Mouse (Mus musculus): ENCODE measurements around the gene Ptpro. TPM values are rescaled to one million over a fixed set of nuclear protein-coding genes. Genes with fewer than 3 reads are reported as not detected.
"Not testable (repeated sequence)": the region's sequence is repeated elsewhere in the genome, so short reads cannot be mapped to it uniquely, and the experiment has no call there.

Gene Ptpro
- total RNA-seq, 4 experiments from 2014 or later, result 1.6 to 3.4 (median 2.1) TPM

GRCm38 (mm10) chr6:137456064-137456463 lies 203.9 kb downstream of the Ptpro start:
- no peak for DNase-seq (ENCODE audit: low spot score)

- DNase-seq (ENCODE audit: low spot score), result peak; percentile 53
Observed at GRCm38 (mm10) chr6:137457210-137457609, 205.1 kb downstream of the Ptpro start.

DNA sequence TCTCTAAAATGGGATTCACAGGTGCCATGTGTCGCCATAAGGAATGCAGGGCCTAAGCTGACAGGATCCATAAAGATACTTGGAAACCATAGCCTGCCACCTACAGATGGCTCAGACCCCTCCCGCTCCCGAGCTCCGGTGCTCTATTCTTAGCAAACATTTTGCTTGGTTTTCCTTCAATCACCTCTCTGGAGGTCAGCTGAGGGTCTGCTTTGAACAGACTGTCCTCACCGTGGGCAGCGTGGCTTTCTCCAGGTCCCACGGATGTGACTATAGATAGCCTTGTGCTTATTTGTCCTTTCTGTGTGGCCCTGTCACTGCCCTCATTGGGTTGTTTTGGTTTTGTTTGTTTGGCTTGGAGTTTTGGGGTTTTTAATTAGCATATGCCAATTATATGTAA lies 206.0 kb downstream of the Ptpro start:
- DNase-seq (ENCODE audit: low spot score), result no peak

DNA sequence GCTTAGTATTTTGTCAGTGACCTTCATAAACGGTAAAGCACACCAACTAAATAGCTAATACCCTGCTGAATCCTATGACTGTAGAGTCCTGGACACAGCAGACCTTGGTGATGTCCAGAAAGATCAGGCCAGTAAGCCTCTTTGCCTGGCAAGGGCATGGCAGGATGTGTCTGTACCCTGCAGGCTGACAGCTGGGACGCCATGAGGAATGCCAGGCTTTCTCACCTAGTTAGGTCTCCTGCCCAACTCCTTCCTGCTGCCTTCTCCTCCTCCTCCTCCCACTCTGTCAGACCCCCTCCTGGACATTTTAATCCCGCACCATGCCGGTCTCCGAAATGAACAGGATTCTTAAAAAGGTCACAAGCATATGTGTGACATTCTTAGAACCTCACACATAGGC lies 211.7 kb downstream of the Ptpro start:
- DNase-seq (ENCODE audit: low spot score), result no peak

GRCm38 (mm10) chr6:137465253-137465652 lies 213.1 kb downstream of the Ptpro start:
- peak; percentile 87 for DNase-seq (ENCODE audit: low spot score)

DNA sequence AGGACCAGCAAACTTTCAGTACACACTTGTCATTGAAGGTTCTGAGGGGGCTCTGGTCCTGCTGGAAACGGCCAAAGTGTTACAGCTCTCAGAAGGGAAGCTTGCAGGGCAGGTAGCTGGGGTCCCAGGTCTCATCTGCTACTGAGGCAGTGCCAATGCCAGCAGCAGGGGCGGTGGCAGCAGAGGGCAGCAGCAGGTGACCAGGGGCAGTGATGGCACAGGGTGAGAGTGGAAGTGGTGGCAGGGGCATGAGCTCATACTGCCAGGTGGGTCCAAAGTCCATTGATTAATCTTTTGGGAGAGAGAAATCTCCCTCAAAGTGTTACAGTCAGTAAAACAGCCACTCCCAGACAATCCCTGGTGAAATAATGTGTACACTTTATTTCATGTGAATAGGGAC lies 214.1 kb downstream of the Ptpro start:
- no peak for DNase-seq (ENCODE audit: low spot score)

GRCm38 (mm10) chr6:137467696-137468095 lies 215.6 kb downstream of the Ptpro start:
- DNase-seq (ENCODE audit: low spot score), result no peak

GRCm38 (mm10) chr6:137469541-137469940 lies 217.4 kb downstream of the Ptpro start:
- no peak for DNase-seq (ENCODE audit: low spot score)

DNA sequence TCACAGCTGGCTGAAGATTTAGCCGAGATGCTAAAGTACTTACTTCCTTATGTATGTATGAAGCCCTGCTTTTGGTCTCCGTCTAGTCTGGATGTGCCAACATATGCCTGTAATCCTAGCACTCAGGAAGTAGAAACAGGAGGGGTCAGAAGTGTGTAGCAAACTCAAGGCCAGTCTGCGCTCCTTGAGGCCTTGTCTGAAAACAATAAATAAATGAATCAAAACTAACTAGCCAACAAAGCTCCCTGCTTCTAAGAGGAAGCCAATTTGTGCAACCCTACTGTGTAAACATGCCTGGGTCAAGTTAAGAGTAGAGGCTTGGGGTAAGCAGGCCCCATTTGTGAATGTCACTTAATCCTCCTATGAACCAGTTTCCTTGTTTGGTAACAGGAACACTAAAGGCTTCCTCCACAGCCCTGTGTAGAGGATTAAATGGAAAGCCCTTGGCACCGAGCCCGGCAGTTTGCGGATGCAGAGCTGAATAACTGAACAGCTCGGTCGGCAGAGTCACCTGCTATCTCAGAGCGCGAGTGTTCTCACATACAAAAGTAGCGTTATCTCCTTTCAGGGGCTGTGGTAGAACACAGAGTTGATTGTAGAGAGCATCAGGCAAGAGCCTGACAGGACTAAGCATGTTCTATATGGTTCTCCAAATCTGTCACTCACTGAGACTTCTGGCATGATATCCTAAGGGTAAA lies 218.9 kb downstream of the Ptpro start:
- peak; percentile 88 for DNase-seq (ENCODE audit: low spot score)

- DNase-seq (ENCODE audit: low spot score), result no peak
Observed at GRCm38 (mm10) chr6:137472129-137472528, 220.0 kb downstream of the Ptpro start.

DNA sequence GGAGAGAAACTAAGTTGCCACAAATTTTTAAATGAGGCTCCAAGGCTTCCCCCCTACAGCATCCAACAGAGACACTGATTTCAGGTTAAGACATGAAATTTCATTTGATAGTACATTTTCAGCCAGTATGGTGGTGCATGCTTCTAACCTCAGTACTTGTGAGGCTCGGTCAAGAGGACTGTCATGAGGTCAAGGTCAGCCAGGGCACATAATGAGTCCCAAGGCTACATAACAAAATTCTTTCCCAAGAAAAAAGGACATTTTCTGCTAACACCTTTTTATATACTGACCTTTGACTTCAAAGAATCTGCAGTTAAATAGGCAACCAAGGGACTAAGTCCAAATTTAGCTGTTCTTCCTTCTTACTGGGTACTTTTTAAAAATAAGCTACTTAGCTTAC lies 221.3 kb downstream of the Ptpro start:
- DNase-seq (ENCODE audit: low spot score), result no peak

GRCm38 (mm10) chr6:137475695-137476094 lies 223.6 kb downstream of the Ptpro start:
- DNase-seq (ENCODE audit: low spot score), result not testable (repeated sequence)

DNA sequence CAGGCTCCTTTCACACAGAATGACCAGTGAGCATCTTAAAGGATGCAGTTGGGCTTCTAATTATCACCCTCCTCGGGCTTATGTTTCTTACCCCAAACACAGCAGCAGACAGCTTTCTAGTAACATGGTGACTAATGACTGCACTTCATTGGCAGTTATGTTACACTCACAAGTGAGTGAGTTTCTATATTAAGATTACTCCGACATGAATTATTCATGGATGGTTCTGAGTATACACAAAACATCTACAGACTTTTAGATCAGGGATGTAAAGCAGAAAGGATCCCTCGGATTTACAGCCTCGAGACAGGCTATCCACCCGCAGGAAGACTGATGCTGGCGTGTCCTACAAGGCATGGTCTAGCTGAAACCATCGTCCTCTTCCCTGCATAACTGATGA lies 230.8 kb downstream of the Ptpro start:
- no peak for DNase-seq (ENCODE audit: low spot score)

DNA sequence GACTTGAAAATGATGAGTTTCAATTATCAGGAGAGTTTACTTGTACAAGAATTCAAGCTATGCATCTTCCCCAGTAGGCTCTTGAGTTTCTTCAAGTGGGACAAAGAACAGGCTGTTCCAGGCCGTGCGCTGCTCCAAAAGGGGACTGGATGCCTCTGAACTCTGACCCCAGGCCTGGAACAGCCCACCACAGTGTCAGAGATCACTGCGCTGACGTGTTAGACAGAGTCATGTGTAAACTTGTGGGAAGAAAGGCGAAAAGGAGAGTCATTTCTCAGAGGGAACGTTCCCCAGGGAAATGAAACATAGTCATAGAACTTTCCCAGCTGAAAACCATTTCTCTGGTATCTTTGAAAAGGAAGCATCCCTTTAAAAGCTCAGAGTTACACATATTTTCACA lies 235.3 kb downstream of the Ptpro start:
- DNase-seq (ENCODE audit: low spot score), result peak; percentile 72

GRCm38 (mm10) chr6:137490115-137490514 lies 238.0 kb downstream of the Ptpro start:
- no peak for DNase-seq (ENCODE audit: low spot score)

DNA sequence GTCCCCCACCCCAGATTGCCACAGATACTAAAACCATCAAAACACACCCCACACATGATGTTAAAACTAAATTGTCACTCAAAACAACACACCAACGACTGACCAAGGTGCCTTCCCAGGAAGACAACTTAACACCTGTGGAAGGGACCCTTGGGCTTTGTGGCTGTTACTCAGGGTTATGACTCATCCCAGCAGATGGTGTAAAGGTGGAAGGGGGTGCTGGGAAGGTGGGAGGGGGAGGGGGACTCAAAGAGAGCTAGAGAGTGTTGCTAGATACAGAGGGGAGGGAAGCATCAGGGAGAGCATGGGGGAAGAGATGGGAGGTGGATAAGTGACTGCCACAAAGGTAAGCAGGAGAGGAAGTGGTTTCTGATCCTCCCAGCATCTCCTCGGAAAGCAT lies 239.5 kb downstream of the Ptpro start:
- no peak for DNase-seq (ENCODE audit: low spot score)

- no peak for DNase-seq (ENCODE audit: low spot score)
Observed at GRCm38 (mm10) chr6:137492582-137492981, 240.5 kb downstream of the Ptpro start.

DNA sequence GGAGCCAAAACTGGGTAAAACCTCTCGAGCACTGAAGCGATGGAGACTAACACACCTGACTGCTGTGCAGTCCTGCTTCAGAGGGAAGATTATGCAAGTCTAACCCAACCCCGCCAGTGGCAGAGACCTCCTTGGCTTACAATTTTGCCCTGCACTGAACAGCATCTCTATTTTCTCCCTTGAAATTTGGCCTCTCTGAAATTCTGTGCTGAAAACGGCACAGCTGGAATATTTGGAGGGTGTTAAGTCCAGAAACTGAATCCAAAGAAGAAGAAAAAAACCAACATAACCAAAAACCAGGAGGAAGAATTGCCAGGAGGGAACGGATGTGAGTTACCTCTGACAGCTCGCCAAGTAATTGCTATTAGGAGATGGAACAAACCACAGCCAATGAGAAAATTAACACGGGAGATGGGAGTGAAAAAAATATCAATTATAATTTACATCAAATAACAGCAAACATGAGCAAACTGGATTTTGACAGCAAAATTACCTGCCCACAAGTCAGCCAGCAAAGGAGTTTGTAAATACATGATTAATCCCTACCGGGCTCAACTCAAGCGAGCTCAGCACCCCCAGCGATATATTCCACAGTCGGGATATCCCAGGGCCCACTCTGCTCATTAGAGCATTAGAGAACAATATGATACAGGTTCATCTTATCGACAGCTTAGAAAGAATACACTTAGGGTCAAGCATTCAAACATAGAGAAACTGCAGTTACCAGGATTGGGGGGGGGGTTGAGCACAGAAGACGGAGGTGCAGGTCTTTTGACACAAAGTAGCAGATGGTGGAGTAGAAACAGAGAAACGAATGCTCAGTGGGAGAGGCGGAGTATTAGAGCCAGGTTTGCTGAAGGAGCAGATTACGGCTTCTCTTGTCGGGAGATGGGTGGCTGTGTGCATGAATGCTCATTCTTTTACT lies 241.4 kb downstream of the Ptpro start:
- DNase-seq (ENCODE audit: low spot score), result peak; percentile 21

- no peak for DNase-seq (ENCODE audit: low spot score)
Observed at GRCm38 (mm10) chr6:137494136-137494475, 242.0 kb downstream of the Ptpro start.

GRCm38 (mm10) chr6:137494801-137495200 lies 242.7 kb downstream of the Ptpro start:
- no peak for DNase-seq (ENCODE audit: low spot score)

- no peak for DNase-seq (ENCODE audit: low spot score)
Observed at GRCm38 (mm10) chr6:137495233-137495632, 243.1 kb downstream of the Ptpro start.

DNA sequence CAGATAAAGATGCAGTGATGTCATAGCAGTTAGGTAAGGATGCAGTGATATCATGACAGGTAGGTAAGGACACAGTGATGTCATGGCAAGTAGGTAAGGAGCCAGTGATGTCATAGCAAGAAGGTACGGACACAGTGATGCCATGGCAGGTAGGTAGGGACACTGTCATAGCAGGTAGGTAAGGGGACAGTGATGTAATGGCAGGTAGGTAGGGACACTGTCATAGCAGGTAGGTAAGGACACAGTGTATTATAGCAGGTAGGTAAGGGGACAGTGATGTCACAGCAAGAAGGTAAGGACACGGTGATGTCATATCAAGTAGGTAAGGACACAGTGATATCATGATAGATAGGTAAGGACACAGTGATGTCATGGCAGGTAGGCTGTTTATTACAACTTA lies 244.4 kb downstream of the Ptpro start:
- DNase-seq (ENCODE audit: low spot score), result no peak

DNA sequence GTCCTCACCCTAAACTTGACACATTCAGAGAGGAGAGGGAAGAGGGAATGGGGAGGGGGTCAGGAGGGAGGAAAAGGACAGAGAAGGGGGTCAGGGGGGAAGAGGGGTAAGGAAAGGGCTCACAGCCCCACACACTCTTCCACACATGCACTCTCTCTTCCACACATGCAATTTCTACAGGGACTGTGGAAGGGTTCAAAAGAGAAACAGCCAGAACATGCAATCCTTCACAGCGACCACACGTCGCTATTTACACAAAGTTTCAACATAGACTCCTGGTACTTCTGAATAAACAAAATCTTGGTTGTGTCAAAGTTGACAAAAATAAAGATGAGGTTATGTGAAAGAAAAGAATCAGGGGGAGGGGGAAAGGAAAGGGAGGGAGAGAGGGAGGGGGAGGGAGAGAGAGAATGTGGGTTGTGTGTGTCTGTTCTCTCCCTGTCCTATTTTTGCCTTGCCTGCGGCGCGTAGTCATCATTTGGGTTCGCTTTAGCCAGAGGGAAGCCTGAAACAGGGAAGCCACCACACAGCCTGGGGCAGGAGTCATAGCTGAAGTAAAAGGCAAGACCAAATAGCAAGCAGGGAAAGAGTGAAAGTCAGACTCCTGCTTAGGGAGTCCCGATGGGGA lies 245.2 kb downstream of the Ptpro start:
- no peak for DNase-seq (ENCODE audit: low spot score)
